Mouse (Mus musculus) forebrain, embryonic 11.5 days (tissue): ENCODE data around the gene Zfp961. TPM values are rescaled to one million over a fixed set of nuclear protein-coding genes. Genes with fewer than 3 reads are reported as not detected.
"Not testable (repeated sequence)": the region's sequence is repeated elsewhere in the genome, so short reads cannot be mapped to it uniquely, and the experiment has no call there.

ENCODE experiments used
- ATAC-seq: fragments of 200-750 bp; cut with Nextera tagmentation; replicated peaks from 2 replicates; pipeline ENCODE4 v1.8.0; 2017; ENCODE audit warnings: moderate TSS enrichment; ENCODE audit not compliant: low FRiP score
- DNase-seq: peaks from one replicate; pipeline ENCODE4 v3.0.0-alpha.2; 2017; ENCODE audit warnings: low spot score
- H3K27ac ChIP-seq: fragments of 300-500 bp; sonication (generic); 2 replicates; pipeline ENCODE4 v1.5.1; 2014; ENCODE audit warnings: low read depth, low read length
- H3K27me3 ChIP-seq: fragments of 300-500 bp; sonication (generic); 2 replicates; pipeline ENCODE4 v1.6.1; 2014; ENCODE audit warnings: mild to moderate bottlenecking, low read length, mixed read lengths; ENCODE audit not compliant: control insufficient read depth, insufficient read depth
- H3K36me3 ChIP-seq: fragments of 300-500 bp; sonication (generic); 2 replicates; pipeline ENCODE4 v1.6.1; 2014; ENCODE audit warnings: mild to moderate bottlenecking, low read length, moderate library complexity, mixed read lengths; ENCODE audit not compliant: control insufficient read depth, insufficient read depth
- H3K4me1 ChIP-seq: fragments of 300-500 bp; sonication (generic); replicated peaks from 2 replicates; pipeline ENCODE4 v1.6.1; 2014; ENCODE audit warnings: low read length, mixed read lengths; ENCODE audit not compliant: control insufficient read depth, insufficient read depth
- H3K4me2 ChIP-seq: fragments of 300-500 bp; sonication (generic); 2 replicates; pipeline ENCODE4 v1.6.1; 2014; ENCODE audit warnings: low read depth, mild to moderate bottlenecking, low read length, moderate library complexity, mixed read lengths; ENCODE audit not compliant: severe bottlenecking
- H3K4me3 ChIP-seq: fragments of 300-500 bp; sonication (generic); 2 replicates; pipeline ENCODE4 v1.5.1; 2014; ENCODE audit warnings: low read depth, low read length
- H3K9ac ChIP-seq: fragments of 300-500 bp; sonication (generic); 2 replicates; pipeline ENCODE4 v1.6.1; 2014; ENCODE audit warnings: low read length
- H3K9me3 ChIP-seq: fragments of 300-500 bp; sonication (generic); 2 replicates; pipeline ENCODE4 v1.6.1; 2016; ENCODE audit warnings: low read length, mixed read lengths; ENCODE audit not compliant: control insufficient read depth
- WGBS: fragments of 180-500 bp; shearing (Covaris S2); extraction: QIAGEN DNeasy Blood & Tissue Kit; methylation state at CpG from one replicate; pipeline ENCODE4 v1.1.7; 2014; 5-methylcytosine and 5-hydroxymethylcytosine counted together
- polyA plus RNA-seq: library from polyadenylated mRNA; unstranded; fragments of >200 nt; fragmentation: Nextera tagmentation; extraction: Ambion mirVana; gene quantifications from 2 replicates; pipeline ENCODE4 v1.2.1, GENCODE M21; 2014

Gene Zfp961
- polyA plus RNA-seq, 1 experiment from 2014 or later = 31.2 TPM

GRCm38 (mm10) chr8:71925791-71926190 lies 25.0 kb upstream of the Zfp961 start:
- peaks cover 19% of the 10 kb centered on the region for H3K36me3 ChIP-seq
- 95% methylated on average over 5 of the region's 5 CpGs for WGBS
- H3K27me3 ChIP-seq = no peaks in the 10 kb centered on the region
- no peaks in the 10 kb centered on the region for H3K9me3 ChIP-seq
- no peak for DNase-seq
- no peaks in the 10 kb centered on the region; the same call in 1 of the 2 replicates for H3K4me1 ChIP-seq
- H3K9ac ChIP-seq = no peak overlapping the region
- no peak overlapping the region for H3K27ac ChIP-seq
- ATAC-seq = no peak
- no peak overlapping the region for H3K4me2 ChIP-seq
- H3K4me3 ChIP-seq = no peak overlapping the region

GRCm38 (mm10) chr8:71926551-71926950 lies 24.3 kb upstream of the Zfp961 start:
- no peak overlapping the region for H3K27ac ChIP-seq
- WGBS = 94% methylated on average over 3 of the region's 3 CpGs

GRCm38 (mm10) chr8:71927779-71928178 lies 23.1 kb upstream of the Zfp961 start:
- H3K4me1 ChIP-seq = no peaks in the 10 kb centered on the region; the same call in 1 of the 2 replicates
- no peak overlapping the region for H3K4me2 ChIP-seq
- H3K4me3 ChIP-seq = no peak overlapping the region
- H3K36me3 ChIP-seq = peaks cover 21% of the 10 kb centered on the region
- no peak for DNase-seq
- no peak overlapping the region for H3K9ac ChIP-seq
- ATAC-seq = no peak
- no peaks in the 10 kb centered on the region for H3K27me3 ChIP-seq
- H3K27ac ChIP-seq = no peak overlapping the region
- H3K9me3 ChIP-seq = no peaks in the 10 kb centered on the region

More at GRCm38 (mm10) chr8:71926551-71926950, 24.3 kb upstream of the Zfp961 start:
- Histone ChIP-seq H3K9ac (no peak overlapping the region), H3K4me2 (no peak overlapping the region), H3K4me1 (no peaks in the 10 kb centered on the region; the same call in 1 of the 2 replicates), H3K4me3 (no peak overlapping the region), H3K36me3 (peaks cover 20% of the 10 kb centered on the region), H3K9me3 (no peaks in the 10 kb centered on the region), H3K27me3 (no peaks in the 10 kb centered on the region)
- ATAC-seq (no peak), DNase-seq (no peak)

GRCm38 (mm10) chr8:71938037-71938436 lies 12.8 kb upstream of the Zfp961 start:
- not testable (repeated sequence) for H3K36me3 ChIP-seq, H3K4me1 ChIP-seq, H3K27ac ChIP-seq, ATAC-seq, H3K4me2 ChIP-seq, H3K27me3 ChIP-seq, H3K9me3 ChIP-seq, H3K4me3 ChIP-seq, H3K9ac ChIP-seq, DNase-seq
- 87% methylated on average over 2 of the region's 2 CpGs for WGBS

GRCm38 (mm10) chr8:71940293-71941208 lies 10.3 kb upstream of the Zfp961 start:
- Histone ChIP-seq H3K27me3 (no peaks in the 10 kb centered on the region; the same call in 1 of the 2 replicates), H3K4me1 (no peaks in the 10 kb centered on the region), H3K9me3 (no peaks in the 10 kb centered on the region), H3K27ac (no peak overlapping the region), H3K4me3 (no peak overlapping the region), H3K36me3 (no peaks in the 10 kb centered on the region), H3K9ac (no peak overlapping the region), H3K4me2 (no peak overlapping the region)
- no peak for ATAC-seq
- WGBS = 74% methylated on average over 2 of the region's 2 CpGs
- no peak for DNase-seq

GRCm38 (mm10) chr8:71941776-71942175 lies 9.1 kb upstream of the Zfp961 start:
- H3K9me3 ChIP-seq = no peaks in the 10 kb centered on the region
- WGBS = 72% methylated on average over 1 of the region's 1 CpGs
- DNase-seq (no peak), ATAC-seq (no peak)
- no peak overlapping the region for H3K4me2 ChIP-seq
- no peak overlapping the region for H3K4me3 ChIP-seq
- H3K27me3 ChIP-seq = no peaks in the 10 kb centered on the region; the same call in 1 of the 2 replicates
- H3K4me1 ChIP-seq = no peaks in the 10 kb centered on the region
- H3K27ac ChIP-seq = no peak overlapping the region
- H3K36me3 ChIP-seq = no peaks in the 10 kb centered on the region
- no peak overlapping the region for H3K9ac ChIP-seq

GRCm38 (mm10) chr8:71948624-71949023 lies 2.2 kb upstream of the Zfp961 start:
- WGBS = 92% methylated on average over 5 of the region's 5 CpGs
- Histone ChIP-seq H3K27me3 (no peaks in the 10 kb centered on the region; the same call in 1 of the 2 replicates), H3K4me2 (no peak overlapping the region), H3K27ac (no peak overlapping the region), H3K4me1 (peaks cover 2% of the 10 kb centered on the region; the same call in 1 of the 2 replicates), H3K9ac (no peak overlapping the region), H3K9me3 (no peaks in the 10 kb centered on the region), H3K36me3 (no peaks in the 10 kb centered on the region), H3K4me3 (no peak overlapping the region)
- ATAC-seq (no peak), DNase-seq (no peak)

- Histone ChIP-seq H3K36me3 (no peaks in the 10 kb centered on the region; the same call in 1 of the 2 replicates), H3K27ac (no peak overlapping the region), H3K4me3 (peak overlapping the region; percentile 77), H3K4me1 (peaks cover 2% of the 10 kb centered on the region; the same call in 1 of the 2 replicates), H3K9me3 (peaks cover 4% of the 10 kb centered on the region; the same call in 1 of the 2 replicates), H3K4me2 (peak overlapping the region; percentile 70), H3K9ac (peak overlapping the region; percentile 86), H3K27me3 (no peaks in the 10 kb centered on the region)
- ATAC-seq = no peak
- 39% methylated on average over 13 of the region's 14 CpGs for WGBS
- DNase-seq = no peak
Observed at GRCm38 (mm10) chr8:71951436-71952161, 761 bp downstream of the Zfp961 start.
